Mouse (Mus musculus) liver, postnatal 0 days (tissue): Measurements from ENCODE around the gene Usp18. TPM values are rescaled to one million over a fixed set of nuclear protein-coding genes. Genes with fewer than 3 reads are reported as not detected.

Source experiments
- ATAC-seq: fragments of 200-750 bp; cut with Nextera tagmentation; 2 replicates; pipeline ENCODE4 v1.8.0; 2017; ENCODE audit warnings: mild to moderate bottlenecking, moderate library complexity
- DNase-seq: peaks from one replicate; pipeline ENCODE4 v3.0.0-alpha.2; 2016
- H3K27ac ChIP-seq: fragments of 300-500 bp; sonication (generic); 2 replicates; pipeline ENCODE4 v1.5.1; 2014; ENCODE audit warnings: antibody characterized with exemption, moderate library complexity, mild to moderate bottlenecking, low read depth
- H3K27me3 ChIP-seq: fragments of 300-500 bp; sonication (generic); 2 replicates; pipeline ENCODE4 v1.6.1; 2014; ENCODE audit warnings: low read length, control low read depth, mixed read lengths; ENCODE audit not compliant: insufficient read depth
- H3K36me3 ChIP-seq: fragments of 300-500 bp; sonication (generic); replicated peaks from 2 replicates; pipeline ENCODE4 v1.6.1; 2014; ENCODE audit warnings: mild to moderate bottlenecking, control low read depth, low read length, moderate library complexity, mixed read lengths; ENCODE audit not compliant: insufficient read depth
- H3K4me1 ChIP-seq: fragments of 300-500 bp; sonication (generic); 2 replicates; pipeline ENCODE4 v1.6.1; 2014; ENCODE audit warnings: antibody characterized with exemption, mild to moderate bottlenecking, control low read depth; ENCODE audit not compliant: insufficient read depth
- H3K4me2 ChIP-seq: fragments of 300-500 bp; sonication (generic); 2 replicates; pipeline ENCODE4 v1.6.1; 2014; ENCODE audit warnings: low read depth, mild to moderate bottlenecking, low read length, moderate library complexity, mixed read lengths
- H3K4me3 ChIP-seq: fragments of 300-500 bp; sonication (generic); 2 replicates; pipeline ENCODE4 v1.5.1; 2014; ENCODE audit warnings: low read depth, low read length
- H3K9ac ChIP-seq: fragments of 300-500 bp; sonication (generic); replicated peaks from 2 replicates; pipeline ENCODE4 v1.6.1; 2014; ENCODE audit warnings: mild to moderate bottlenecking, moderate library complexity
- H3K9me3 ChIP-seq: fragments of 300-500 bp; sonication (generic); 2 replicates; pipeline ENCODE4 v1.6.1; 2016; ENCODE audit warnings: mild to moderate bottlenecking, control low read depth, low read length, mixed read lengths
- CTCF ChIP-seq: sonication (generic); IDR thresholded peaks from 2 replicates; pipeline ENCODE4 v1.5.1; 2016; ENCODE audit warnings: antibody characterized with exemption, low read depth
- EP300 ChIP-seq: IDR thresholded peaks from 2 replicates; pipeline ENCODE4 v1.6.1; 2016; ENCODE audit warnings: antibody characterized with exemption, low read depth, mild to moderate bottlenecking
- WGBS: fragments of 180-500 bp; shearing (Covaris S2); extraction: QIAGEN DNeasy Blood & Tissue Kit; methylation state at CpG from one replicate; pipeline ENCODE4 v1.1.7; 2014; ENCODE audit not compliant: insufficient replicate concordance; 5-methylcytosine and 5-hydroxymethylcytosine counted together
- polyA plus RNA-seq: library from polyadenylated mRNA; unstranded; fragments of >200 nt; fragmentation: Nextera tagmentation; extraction: Ambion mirVana; gene quantifications from 2 replicates; pipeline ENCODE4 v1.2.1, GENCODE M21; 2015

Usp18 gene
- polyA plus RNA-seq, 1 experiment from 2014 or later: 24.1 TPM

- H3K9me3 ChIP-seq: no peaks in the 10 kb centered on the region
- DNase-seq (no peak), ATAC-seq (peak; percentile 45)
- no peak overlapping the region for H3K9ac ChIP-seq
- H3K4me2 ChIP-seq: no peak overlapping the region
- no peaks in the 10 kb centered on the region for H3K36me3 ChIP-seq
- H3K4me3 ChIP-seq: no peak overlapping the region
- no peaks in the 10 kb centered on the region for H3K27me3 ChIP-seq
- 68% methylated on average over 8 of the region's 8 CpGs for WGBS
- peaks cover 34% of the 10 kb centered on the region for H3K4me1 ChIP-seq
- TF ChIP-seq CTCF: no peak
- H3K27ac ChIP-seq: no peak overlapping the region
Observed at GRCm38 (mm10) chr6:121221876-121222597, 23.7 kb upstream of the Usp18 start.

GRCm38 (mm10) chr6:121223001-121223400, 22.7 kb upstream of the Usp18 start:
- Histone ChIP-seq H3K27ac (no peak overlapping the region), H3K4me3 (no peak overlapping the region), H3K27me3 (no peaks in the 10 kb centered on the region), H3K9me3 (no peaks in the 10 kb centered on the region), H3K36me3 (no peaks in the 10 kb centered on the region), H3K4me2 (no peak overlapping the region), H3K9ac (no peak overlapping the region), H3K4me1 (peaks cover 35% of the 10 kb centered on the region)
- ATAC-seq (no peak), DNase-seq (no peak)
- WGBS: 93% methylated on average over 14 of the region's 14 CpGs
- TF ChIP-seq EP300 (no peak), CTCF (no peak)

- Histone ChIP-seq H3K36me3 (no peaks in the 10 kb centered on the region), H3K4me2 (no peak overlapping the region), H3K9me3 (no peaks in the 10 kb centered on the region), H3K9ac (no peak overlapping the region), H3K4me1 (peaks cover 33% of the 10 kb centered on the region), H3K27me3 (no peaks in the 10 kb centered on the region), H3K4me3 (no peak overlapping the region), H3K27ac (peak overlapping the region; percentile 29; the same call in 1 of the 2 replicates)
- DNase-seq (no peak), ATAC-seq (no peak)
- WGBS: 50% methylated on average over 5 of the region's 5 CpGs
- TF ChIP-seq EP300 (no peak), CTCF (no peak)
Observed at GRCm38 (mm10) chr6:121224067-121224466, 21.6 kb upstream of the Usp18 start.

- DNase-seq (no peak), ATAC-seq (peak; percentile 47)
- TF ChIP-seq EP300 (no peak), CTCF (no peak)
- H3K27me3 ChIP-seq: no peaks in the 10 kb centered on the region
- H3K4me1 ChIP-seq: peaks cover 31% of the 10 kb centered on the region
- no peaks in the 10 kb centered on the region for H3K9me3 ChIP-seq
- peak overlapping the region; percentile 65 for H3K27ac ChIP-seq
- H3K4me2 ChIP-seq: peak overlapping the region; percentile 27; the same call in 1 of the 2 replicates
- no peak overlapping the region for H3K9ac ChIP-seq
- 8% methylated on average over 6 of the region's 6 CpGs for WGBS
- H3K4me3 ChIP-seq: no peak overlapping the region
- no peaks in the 10 kb centered on the region for H3K36me3 ChIP-seq
Observed at GRCm38 (mm10) chr6:121224993-121225392, 20.7 kb upstream of the Usp18 start.

- Histone ChIP-seq H3K9ac (no peak overlapping the region), H3K27me3 (no peaks in the 10 kb centered on the region), H3K4me1 (peaks cover 31% of the 10 kb centered on the region), H3K4me2 (peak overlapping the region; percentile 8; the same call in 1 of the 2 replicates), H3K4me3 (no peak overlapping the region), H3K27ac (0 out of 2 replicates have a peak overlapping the region, but pooled peaks have one; percentile 11), H3K9me3 (no peaks in the 10 kb centered on the region), H3K36me3 (no peaks in the 10 kb centered on the region)
- DNase-seq (no peak), ATAC-seq (peak; percentile 11; the same call in 1 of the 2 replicates)
- WGBS: 30% methylated on average over 4 of the region's 4 CpGs
- TF ChIP-seq CTCF: no peak
- TF ChIP-seq EP300: no peak
Observed at GRCm38 (mm10) chr6:121226043-121226442, 19.7 kb upstream of the Usp18 start.

GRCm38 (mm10) chr6:121226744-121227143, 19.0 kb upstream of the Usp18 start:
- no peak overlapping the region for H3K9ac ChIP-seq
- DNase-seq (no peak), ATAC-seq (peak; percentile 53)
- TF ChIP-seq CTCF (no peak), EP300 (no peak)
- no peaks in the 10 kb centered on the region for H3K27me3 ChIP-seq
- H3K27ac ChIP-seq: 0 out of 2 replicates have a peak overlapping the region, but pooled peaks have one; percentile 11
- H3K36me3 ChIP-seq: no peaks in the 10 kb centered on the region
- peaks cover 35% of the 10 kb centered on the region for H3K4me1 ChIP-seq
- 0 out of 2 replicates have a peak overlapping the region, but pooled peaks have one; percentile 2 for H3K4me3 ChIP-seq
- H3K4me2 ChIP-seq: peak overlapping the region; percentile 34
- H3K9me3 ChIP-seq: no peaks in the 10 kb centered on the region
- WGBS: 45% methylated on average over 2 of the region's 2 CpGs
